Mouse (Mus musculus) hindbrain, postnatal 0 days (tissue): Measurements from ENCODE around the gene Serinc5. TPM values are rescaled to one million over a fixed set of nuclear protein-coding genes. Genes with fewer than 3 reads are reported as not detected.

Source experiments
- ATAC-seq: fragments of 200-750 bp; cut with Nextera tagmentation; 2 replicates; pipeline ENCODE4 v1.8.0; 2017; ENCODE audit warnings: mild to moderate bottlenecking, moderate TSS enrichment, moderate library complexity
- DNase-seq: peaks from one replicate; pipeline ENCODE4 v3.0.0-alpha.2; 2015; ENCODE audit warnings: low spot score
- H3K27ac ChIP-seq: fragments of 300-500 bp; sonication (generic); 2 replicates; pipeline ENCODE4 v1.5.1; 2014; ENCODE audit warnings: mild to moderate bottlenecking
- H3K27me3 ChIP-seq: fragments of 300-500 bp; sonication (generic); 2 replicates; pipeline ENCODE4 v1.6.1; 2014; ENCODE audit warnings: low read length, mixed read lengths; ENCODE audit not compliant: insufficient read depth
- H3K36me3 ChIP-seq: fragments of 300-500 bp; sonication (generic); 2 replicates; pipeline ENCODE4 v1.6.1; 2014; ENCODE audit warnings: low read length, mixed read lengths; ENCODE audit not compliant: insufficient read depth
- H3K4me1 ChIP-seq: fragments of 300-500 bp; sonication (generic); 2 replicates; pipeline ENCODE4 v1.6.1; 2014; ENCODE audit warnings: antibody characterized with exemption, low read length, mixed read lengths; ENCODE audit not compliant: insufficient read depth
- H3K4me2 ChIP-seq: fragments of 300-500 bp; sonication (generic); 2 replicates; pipeline ENCODE4 v1.6.1; 2014; ENCODE audit warnings: low read depth, mild to moderate bottlenecking, low read length, moderate library complexity, mixed read lengths
- H3K4me3 ChIP-seq: fragments of 300-500 bp; sonication (generic); 2 replicates; pipeline ENCODE4 v1.5.1; 2014; ENCODE audit warnings: low read length
- H3K9ac ChIP-seq: fragments of 300-500 bp; sonication (generic); replicated peaks from 2 replicates; pipeline ENCODE4 v1.6.1; 2014; ENCODE audit warnings: mild to moderate bottlenecking, low read length, moderate library complexity, mixed read lengths
- H3K9me3 ChIP-seq: fragments of 300-500 bp; sonication (generic); 2 replicates; pipeline ENCODE4 v1.6.1; 2016; ENCODE audit warnings: low read length, mixed read lengths
- CTCF ChIP-seq: IDR thresholded peaks from 2 replicates; pipeline ENCODE4 v1.5.1; 2016; ENCODE audit warnings: antibody characterized with exemption, control low read depth, low read depth
- WGBS: fragments of 180-500 bp; shearing (Covaris S2); extraction: QIAGEN DNeasy Blood & Tissue Kit; methylation state at CpG from one replicate; pipeline ENCODE4 v1.1.7; 2014; 5-methylcytosine and 5-hydroxymethylcytosine counted together
- polyA plus RNA-seq: library from polyadenylated mRNA; unstranded; fragments of >200 nt; fragmentation: Nextera tagmentation; extraction: Ambion mirVana; gene quantifications from 2 replicates; pipeline ENCODE4 v1.2.1, GENCODE M21; 2015
- total RNA-seq: library from RNA; depleted of rRNA; stranded (reverse); fragments of >200 nt; gene quantifications from 2 replicates; pipeline ENCODE4 v1.2.3, GENCODE M21; 2014

Gene Serinc5
- total and polyA plus RNA-seq, 2 experiments from 2014 or later, result 14.8 to 52.5 TPM

- H3K4me3 ChIP-seq, result no peak overlapping the region
- H3K27ac ChIP-seq, result no peak overlapping the region
- WGBS, result 91% methylated on average over 9 of the region's 9 CpGs
- no peak for TF ChIP-seq CTCF
- H3K4me1 ChIP-seq, result no peaks in the 10 kb centered on the region
- DNase-seq (no peak), ATAC-seq (no peak)
- peaks cover 22% of the 10 kb centered on the region for H3K36me3 ChIP-seq
- no peaks in the 10 kb centered on the region for H3K9me3 ChIP-seq
- no peaks in the 10 kb centered on the region for H3K27me3 ChIP-seq
- H3K9ac ChIP-seq, result no peak overlapping the region
- H3K4me2 ChIP-seq, result no peak overlapping the region
Observed at GRCm38 (mm10) chr13:92706342-92707061, 95.6 kb downstream of the Serinc5 start.

DNA sequence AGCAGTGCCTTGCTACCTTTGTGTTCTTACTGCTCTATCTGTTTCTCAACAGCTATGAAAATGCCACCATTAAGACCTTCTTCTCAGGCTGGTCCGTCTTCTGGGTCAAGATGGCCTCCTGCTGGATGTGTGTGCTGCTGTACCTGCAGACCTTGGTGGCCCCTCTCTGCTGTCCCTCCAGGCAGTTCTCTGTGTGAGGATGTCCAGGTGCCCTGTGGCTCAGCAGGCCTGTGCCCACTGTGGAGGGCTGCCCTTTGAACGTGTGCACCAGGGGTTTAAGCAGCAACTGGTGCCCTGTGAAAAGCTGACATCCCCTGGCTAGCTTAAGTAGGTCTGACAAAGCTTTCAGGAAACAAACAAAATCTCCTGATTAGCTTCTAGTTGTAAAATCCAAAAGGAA lies 97.0 kb downstream of the Serinc5 start:
- Histone ChIP-seq H3K9me3 (no peaks in the 10 kb centered on the region), H3K27ac (no peak overlapping the region), H3K36me3 (peaks cover 22% of the 10 kb centered on the region), H3K4me2 (no peak overlapping the region), H3K9ac (no peak overlapping the region), H3K4me1 (no peaks in the 10 kb centered on the region), H3K27me3 (no peaks in the 10 kb centered on the region), H3K4me3 (no peak overlapping the region)
- DNase-seq (no peak), ATAC-seq (no peak)
- 62% methylated on average over 2 of the region's 2 CpGs for WGBS
- no peak for TF ChIP-seq CTCF

DNA sequence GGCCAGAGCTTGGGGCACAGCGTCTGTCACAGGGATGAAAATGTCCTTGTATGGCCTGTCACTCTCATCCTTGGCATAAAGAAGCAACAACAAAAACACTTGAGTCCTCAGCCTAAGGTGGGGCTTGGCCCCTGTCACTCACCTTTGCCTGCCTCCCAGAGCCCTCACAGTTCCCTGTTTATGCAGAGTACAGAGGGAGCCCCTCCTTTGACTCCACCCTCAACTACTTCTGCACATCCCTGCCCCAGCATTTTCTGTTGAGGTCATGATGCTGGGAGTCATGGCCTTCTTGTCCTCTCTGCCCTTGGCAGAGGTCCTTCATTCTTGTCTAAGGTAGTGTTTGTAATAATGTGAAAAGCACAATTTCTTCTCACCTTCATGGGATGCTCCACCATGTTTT lies 97.6 kb downstream of the Serinc5 start:
- peaks cover 22% of the 10 kb centered on the region for H3K36me3 ChIP-seq
- H3K4me3 ChIP-seq, result no peak overlapping the region
- no peak overlapping the region for H3K27ac ChIP-seq
- no peak for DNase-seq
- no peak for ATAC-seq
- 69% methylated on average over 1 of the region's 1 CpGs for WGBS
- H3K27me3 ChIP-seq, result no peaks in the 10 kb centered on the region
- no peaks in the 10 kb centered on the region for H3K9me3 ChIP-seq
- H3K4me2 ChIP-seq, result no peak overlapping the region
- no peak overlapping the region for H3K9ac ChIP-seq
- H3K4me1 ChIP-seq, result no peaks in the 10 kb centered on the region
- TF ChIP-seq CTCF, result no peak

GRCm38 (mm10) chr13:92709535-92709934 lies 98.6 kb downstream of the Serinc5 start:
- ATAC-seq (no peak), DNase-seq (no peak)
- WGBS, result 20% methylated on average over 3 of the region's 3 CpGs
- H3K27me3 ChIP-seq, result no peaks in the 10 kb centered on the region
- H3K27ac ChIP-seq, result no peak overlapping the region
- peaks cover 22% of the 10 kb centered on the region for H3K36me3 ChIP-seq
- no peaks in the 10 kb centered on the region for H3K4me1 ChIP-seq
- H3K9ac ChIP-seq, result no peak overlapping the region
- no peak for TF ChIP-seq CTCF
- H3K4me2 ChIP-seq, result no peak overlapping the region
- no peak overlapping the region for H3K4me3 ChIP-seq
- no peaks in the 10 kb centered on the region for H3K9me3 ChIP-seq

DNA sequence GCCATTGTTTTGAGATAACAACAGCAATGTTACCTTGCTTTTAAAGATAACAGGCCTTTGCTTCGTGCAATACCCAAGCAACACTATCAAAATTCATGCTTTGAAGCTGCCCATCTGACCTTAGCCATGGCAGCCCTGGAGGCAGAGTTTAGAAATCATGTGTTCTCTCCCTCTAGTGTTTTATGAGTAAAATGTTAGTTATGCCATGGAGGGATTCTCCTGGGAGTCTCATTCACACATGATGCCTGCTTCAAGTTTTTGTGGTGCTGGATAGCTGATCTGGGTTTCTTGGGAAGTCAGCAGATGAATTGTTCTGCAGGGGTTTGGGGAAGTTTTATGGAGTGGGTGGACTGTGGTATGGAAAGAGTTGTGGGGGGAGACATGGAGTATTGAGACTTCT lies 99.5 kb downstream of the Serinc5 start:
- 78% methylated on average over 1 of the region's 1 CpGs for WGBS
- no peak for DNase-seq
- Histone ChIP-seq H3K36me3 (peaks cover 22% of the 10 kb centered on the region), H3K27me3 (no peaks in the 10 kb centered on the region), H3K4me2 (no peak overlapping the region), H3K4me1 (no peaks in the 10 kb centered on the region), H3K4me3 (no peak overlapping the region), H3K9me3 (no peaks in the 10 kb centered on the region), H3K9ac (no peak overlapping the region), H3K27ac (no peak overlapping the region)
- no peak for TF ChIP-seq CTCF
- no peak for ATAC-seq

DNA sequence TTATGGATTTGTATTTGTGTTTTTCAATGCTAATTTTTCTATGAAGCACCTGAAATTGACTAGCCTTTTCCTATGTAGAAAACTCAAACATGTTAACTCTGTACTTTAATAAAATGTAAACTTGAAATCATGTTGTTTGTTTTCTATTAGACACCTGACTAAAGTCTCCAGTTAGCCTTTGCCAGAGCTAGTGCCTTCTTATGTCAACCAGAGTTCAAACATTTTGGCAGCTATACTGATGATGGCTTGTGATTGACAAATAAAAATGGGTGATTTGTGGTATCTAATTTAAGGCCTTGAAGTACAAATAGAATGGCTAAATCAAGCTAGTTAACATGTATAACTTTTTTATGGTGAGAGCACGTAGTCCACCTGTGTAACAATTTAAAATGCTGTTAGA lies 100.9 kb downstream of the Serinc5 start:
- ATAC-seq (no peak), DNase-seq (no peak)
- Histone ChIP-seq H3K9me3 (no peaks in the 10 kb centered on the region), H3K4me1 (no peaks in the 10 kb centered on the region), H3K9ac (no peak overlapping the region), H3K27me3 (no peaks in the 10 kb centered on the region), H3K4me3 (no peak overlapping the region), H3K27ac (no peak overlapping the region), H3K4me2 (no peak overlapping the region), H3K36me3 (peaks cover 14% of the 10 kb centered on the region)
- 94% methylated on average over 1 of the region's 1 CpGs for WGBS
- no peak for TF ChIP-seq CTCF

DNA sequence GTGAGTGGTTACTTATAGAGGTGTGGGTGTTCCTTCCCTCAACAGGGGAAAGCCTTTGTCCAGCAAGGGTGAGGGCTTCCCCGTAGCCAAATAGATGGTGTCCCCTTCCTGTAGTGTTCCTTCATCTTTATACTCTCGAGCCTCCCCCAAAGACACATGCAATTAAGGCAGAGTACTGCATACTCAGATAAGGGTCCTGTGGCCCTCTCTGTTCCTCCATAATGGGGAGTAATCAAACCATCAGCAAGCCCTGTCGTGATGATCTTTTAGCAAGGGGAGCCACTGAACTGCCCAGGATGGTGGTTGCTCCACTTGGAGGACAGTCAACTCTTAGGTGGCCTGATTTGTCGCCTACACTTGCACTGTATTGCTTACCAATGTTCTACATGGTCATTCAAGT lies 101.7 kb downstream of the Serinc5 start:
- WGBS, result 92% methylated on average over 4 of the region's 4 CpGs
- TF ChIP-seq CTCF, result no peak

More for the DNA sequence above, 101.7 kb downstream of the Serinc5 start:
- Histone ChIP-seq H3K27ac (no peak overlapping the region), H3K9me3 (no peaks in the 10 kb centered on the region), H3K4me1 (no peaks in the 10 kb centered on the region), H3K9ac (no peak overlapping the region), H3K27me3 (no peaks in the 10 kb centered on the region), H3K36me3 (peaks cover 13% of the 10 kb centered on the region), H3K4me2 (no peak overlapping the region), H3K4me3 (no peak overlapping the region)
- DNase-seq (no peak), ATAC-seq (no peak)
